Mouse (Mus musculus) cerebellum, adult 11-12 months (tissue): ENCODE measurements at regions not wholly inside any gene's neighbourhood (a gene's known extent, or its start where the extent isn't known, plus 50 kb on each side); places are given as distances from the start of the nearest gene placed in this dataset.

Experiments
- DNase-seq: peaks from one replicate; pipeline ENCODE4 v3.0.0; 2022

GRCm38 (mm10) chr3:155994044-155994443 lies 567.5 kb upstream of the Negr1 start:
- no peak for DNase-seq

- DNase-seq, result no peak
These were observed 543.8 kb upstream of the Negr1 start for GRCm38 (mm10) chr3:156017676-156018230.

- DNase-seq, result no peak
These were observed 532.9 kb upstream of the Negr1 start for GRCm38 (mm10) chr3:156028602-156029188.

GRCm38 (mm10) chr3:156070257-156070656 lies 491.3 kb upstream of the Negr1 start:
- no peak for DNase-seq

- no peak for DNase-seq
These were observed 479.3 kb upstream of the Negr1 start for GRCm38 (mm10) chr3:156082268-156082667.

- no peak for DNase-seq
These were observed 467.9 kb upstream of the Negr1 start for GRCm38 (mm10) chr3:156093689-156094088.

GRCm38 (mm10) chr3:156094990-156095389 lies 466.6 kb upstream of the Negr1 start:
- DNase-seq, result no peak

- DNase-seq, result no peak
These were observed 455.8 kb upstream of the Negr1 start for GRCm38 (mm10) chr3:156105788-156106187.

- no peak for DNase-seq
These were observed 441.3 kb upstream of the Negr1 start for GRCm38 (mm10) chr3:156120341-156120740.

GRCm38 (mm10) chr3:156131598-156131997 lies 430.0 kb upstream of the Negr1 start:
- DNase-seq, result no peak

- DNase-seq, result no peak
These were observed 420.2 kb upstream of the Negr1 start for GRCm38 (mm10) chr3:156141355-156141754.

- no peak for DNase-seq
These were observed 412.3 kb upstream of the Negr1 start for GRCm38 (mm10) chr3:156149322-156149721.

GRCm38 (mm10) chr3:156170076-156170475 lies 391.5 kb upstream of the Negr1 start:
- no peak for DNase-seq

- DNase-seq, result no peak
These were observed 362.9 kb upstream of the Negr1 start for GRCm38 (mm10) chr3:156198688-156199087.

- no peak for DNase-seq
These were observed 361.7 kb upstream of the Negr1 start for GRCm38 (mm10) chr3:156199749-156200467.

- no peak for DNase-seq
These were observed 356.3 kb upstream of the Negr1 start for GRCm38 (mm10) chr3:156205246-156205645.

GRCm38 (mm10) chr3:156208420-156208819 lies 353.2 kb upstream of the Negr1 start:
- no peak for DNase-seq

GRCm38 (mm10) chr3:156210827-156211226 lies 350.8 kb upstream of the Negr1 start:
- DNase-seq, result no peak

GRCm38 (mm10) chr3:156214823-156215222 lies 346.8 kb upstream of the Negr1 start:
- no peak for DNase-seq

GRCm38 (mm10) chr3:156232111-156232510 lies 329.5 kb upstream of the Negr1 start:
- DNase-seq, result no peak

- no peak for DNase-seq
These were observed 325.6 kb upstream of the Negr1 start for GRCm38 (mm10) chr3:156235955-156236354.

- DNase-seq, result no peak
These were observed 309.2 kb upstream of the Negr1 start for GRCm38 (mm10) chr3:156252256-156252861.

GRCm38 (mm10) chr3:156253172-156253934 lies 308.2 kb upstream of the Negr1 start:
- no peak for DNase-seq
